Mouse (Mus musculus) liver, embryonic 13.5 days (tissue): ENCODE measurements around the gene Rrn3. TPM values are rescaled to one million over a fixed set of nuclear protein-coding genes. Genes with fewer than 3 reads are reported as not detected.

Source experiments
- ATAC-seq: fragments of 200-750 bp; cut with Nextera tagmentation; 2 replicates; pipeline ENCODE4 v1.8.0; 2017; ENCODE audit warnings: low read depth, mild to moderate bottlenecking, moderate number of reproducible peaks, moderate library complexity
- DNase-seq: peaks from one replicate; pipeline ENCODE4 v3.0.0; 2022
- H3K27ac ChIP-seq: fragments of 300-500 bp; sonication (generic); 2 replicates; pipeline ENCODE4 v1.5.1; 2015; ENCODE audit warnings: moderate library complexity, mild to moderate bottlenecking, inconsistent platforms
- H3K27me3 ChIP-seq: fragments of 300-500 bp; sonication (generic); 2 replicates; pipeline ENCODE4 v1.6.1; 2015; ENCODE audit warnings: mild to moderate bottlenecking, inconsistent platforms
- H3K36me3 ChIP-seq: fragments of 300-500 bp; sonication (generic); 2 replicates; pipeline ENCODE4 v1.6.1; 2015; ENCODE audit warnings: mild to moderate bottlenecking, inconsistent platforms
- H3K4me1 ChIP-seq: fragments of 300-500 bp; sonication (generic); replicated peaks from 2 replicates; pipeline ENCODE4 v1.6.1; 2015; ENCODE audit warnings: inconsistent platforms
- H3K4me2 ChIP-seq: fragments of 300-500 bp; sonication (generic); 2 replicates; pipeline ENCODE4 v1.6.1; 2015; ENCODE audit warnings: inconsistent platforms, mild to moderate bottlenecking, moderate library complexity
- H3K4me3 ChIP-seq: fragments of 300-500 bp; sonication (generic); replicated peaks from 2 replicates; pipeline ENCODE4 v1.5.1; 2015; ENCODE audit warnings: mild to moderate bottlenecking, inconsistent platforms
- H3K9ac ChIP-seq: fragments of 300-500 bp; sonication (generic); 2 replicates; pipeline ENCODE4 v1.6.1; 2015; ENCODE audit warnings: mild to moderate bottlenecking, inconsistent platforms
- H3K9me3 ChIP-seq: fragments of 300-500 bp; sonication (generic); replicated peaks from 2 replicates; pipeline ENCODE4 v1.6.1; 2016; ENCODE audit warnings: inconsistent platforms
- WGBS: fragments of 180-500 bp; shearing (Covaris S2); methylation state at CpG from one replicate; pipeline ENCODE4 v1.1.7; 2015; ENCODE audit not compliant: insufficient replicate concordance; 5-methylcytosine and 5-hydroxymethylcytosine counted together
- polyA plus RNA-seq: library from polyadenylated mRNA; unstranded; fragments of >200 nt; fragmentation: Nextera tagmentation; extraction: Ambion mirVana; gene quantifications from 2 replicates; pipeline ENCODE4 v1.2.1, GENCODE M21; 2015

Gene Rrn3
- polyA plus RNA-seq, 1 experiment from 2014 or later: 34.9 TPM

DNA sequence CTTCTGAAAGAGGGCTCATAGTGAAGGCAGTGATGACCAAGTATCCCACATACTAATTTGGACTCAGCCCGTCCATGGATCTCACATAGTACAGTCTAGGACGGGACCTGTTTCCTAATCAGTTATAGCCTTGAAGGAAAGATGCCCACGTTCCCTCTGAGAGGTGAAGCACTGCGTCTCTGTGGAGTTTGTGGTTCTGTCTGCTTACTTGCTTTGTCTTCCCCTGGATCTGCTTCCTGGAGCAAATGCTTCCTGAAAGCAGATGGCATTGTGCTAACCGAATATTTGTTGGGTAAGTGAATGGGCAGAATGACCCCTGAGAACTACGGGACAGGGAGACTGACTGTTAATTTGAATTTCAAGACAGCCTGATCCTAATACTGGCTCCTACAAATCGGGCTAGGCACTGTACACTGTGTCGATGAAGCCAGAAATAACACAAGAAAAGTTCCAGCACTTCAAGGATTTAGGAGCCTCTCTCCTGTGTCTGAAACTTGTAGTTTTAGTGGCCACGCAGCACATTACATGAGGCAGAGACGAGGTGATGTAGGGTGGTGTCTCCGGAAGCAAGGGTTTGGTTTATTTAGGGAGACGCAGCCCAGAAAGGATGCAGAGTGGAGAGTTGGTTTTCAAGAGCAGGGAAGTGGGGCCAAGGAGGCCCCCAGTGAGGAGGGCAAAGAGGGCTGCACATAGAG, 39.4 kb downstream of the Rrn3 start:
- DNase-seq (no peak), ATAC-seq (no peak)
- H3K4me2 ChIP-seq: peak overlapping the region; percentile 96
- peak overlapping the region; percentile 80 for H3K9ac ChIP-seq
- peak overlapping the region; percentile 75 for H3K4me3 ChIP-seq
- WGBS: 24% methylated on average over 12 of the region's 12 CpGs
- H3K4me1 ChIP-seq: peaks cover 40% of the 10 kb centered on the region
- H3K27me3 ChIP-seq: no peaks in the 10 kb centered on the region
- H3K9me3 ChIP-seq: no peaks in the 10 kb centered on the region
- peak overlapping the region; percentile 65; the same call in 1 of the 2 replicates for H3K27ac ChIP-seq
- peaks cover 4% of the 10 kb centered on the region; the same call in 1 of the 2 replicates for H3K36me3 ChIP-seq

DNA sequence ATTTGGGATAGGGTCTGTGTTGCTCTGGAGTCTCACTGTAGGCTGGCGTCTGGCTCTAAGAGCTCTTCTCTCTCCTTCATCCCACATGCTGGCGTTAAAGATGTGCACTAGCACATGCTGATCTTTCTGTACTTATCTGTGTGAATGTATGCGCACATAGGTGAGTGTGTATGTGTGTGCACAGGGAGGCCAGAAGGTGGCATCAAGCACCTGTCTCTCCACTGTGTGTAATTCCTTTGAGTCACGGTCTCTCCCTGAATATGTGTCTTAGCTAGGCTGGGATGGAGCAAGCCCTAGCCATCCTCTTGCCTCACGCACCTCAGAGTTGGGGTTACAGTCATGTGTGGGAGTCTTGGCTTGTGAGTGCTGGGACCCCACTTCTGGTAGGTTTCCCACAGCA, 40.3 kb downstream of the Rrn3 start:
- WGBS: 82% methylated on average over 5 of the region's 5 CpGs
- ATAC-seq: no peak
- H3K27ac ChIP-seq: no peak overlapping the region
- H3K27me3 ChIP-seq: no peaks in the 10 kb centered on the region
- H3K36me3 ChIP-seq: no peaks in the 10 kb centered on the region
- no peak overlapping the region for H3K9ac ChIP-seq
- no peak overlapping the region for H3K4me2 ChIP-seq
- no peak overlapping the region for H3K4me3 ChIP-seq
- H3K9me3 ChIP-seq: no peaks in the 10 kb centered on the region
- peaks cover 40% of the 10 kb centered on the region for H3K4me1 ChIP-seq
- no peak for DNase-seq

DNA sequence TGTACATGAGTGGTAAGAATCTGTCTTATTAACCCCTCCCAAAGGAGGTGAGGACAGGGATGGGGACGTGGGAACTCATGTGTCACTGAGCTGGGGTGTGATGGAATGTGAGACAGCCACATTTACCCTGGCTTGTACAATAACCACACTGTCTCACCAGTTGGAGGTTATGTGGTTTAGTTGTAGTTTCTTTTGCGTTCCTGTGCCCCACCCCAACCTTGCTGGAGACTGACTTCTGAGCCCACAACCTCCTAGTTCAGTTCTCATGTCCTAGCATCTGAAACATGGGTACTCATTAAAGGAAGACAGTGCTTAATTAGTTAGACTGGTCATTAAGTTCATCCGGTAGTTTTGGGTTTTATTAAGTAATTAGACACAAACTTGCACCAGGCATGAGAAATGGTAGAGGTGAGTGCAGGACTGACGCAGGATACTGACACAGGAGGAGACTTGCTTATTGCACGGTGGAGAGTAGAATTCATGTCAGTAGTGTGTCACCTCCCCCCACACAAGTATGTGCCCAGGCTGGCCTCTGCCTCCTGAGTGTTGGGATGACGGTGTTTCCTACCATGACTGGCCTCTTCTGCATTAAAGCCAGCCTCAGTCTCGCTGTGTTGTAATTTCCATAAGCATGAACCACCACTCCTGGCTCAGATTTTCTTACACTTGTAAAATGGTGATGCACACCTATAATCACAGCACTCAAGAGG, 45.4 kb downstream of the Rrn3 start:
- Histone ChIP-seq H3K9ac (no peak overlapping the region), H3K4me3 (no peak overlapping the region), H3K27me3 (no peaks in the 10 kb centered on the region), H3K4me1 (peaks cover 17% of the 10 kb centered on the region), H3K9me3 (no peaks in the 10 kb centered on the region), H3K27ac (no peak overlapping the region), H3K36me3 (peaks cover 22% of the 10 kb centered on the region), H3K4me2 (no peak overlapping the region)
- WGBS: 73% methylated on average over 7 of the region's 7 CpGs
- ATAC-seq (no peak), DNase-seq (no peak)

DNA sequence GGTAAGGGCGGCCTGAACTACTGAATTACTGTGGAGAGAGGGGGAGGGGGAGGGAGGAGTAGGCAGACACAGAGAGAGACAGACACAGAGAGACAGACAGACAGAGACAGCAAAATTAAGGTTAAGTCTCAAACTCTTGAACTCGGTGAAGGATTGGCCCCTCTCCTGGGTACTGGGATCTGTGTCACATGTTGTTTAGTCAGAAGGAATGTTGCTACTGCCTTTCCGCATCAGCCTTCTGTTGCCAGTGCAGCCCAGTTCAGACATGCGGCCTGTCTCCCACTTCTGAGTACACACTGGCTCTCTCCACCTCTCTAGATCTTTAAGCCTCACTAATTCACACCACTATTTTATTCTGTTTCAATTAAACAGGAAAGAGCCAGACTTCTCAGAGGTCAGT, 46.0 kb downstream of the Rrn3 start:
- ATAC-seq: no peak
- no peak overlapping the region for H3K4me2 ChIP-seq
- peaks cover 27% of the 10 kb centered on the region for H3K36me3 ChIP-seq
- no peaks in the 10 kb centered on the region for H3K27me3 ChIP-seq
- no peak overlapping the region for H3K27ac ChIP-seq
- peaks cover 15% of the 10 kb centered on the region for H3K4me1 ChIP-seq
- DNase-seq: no peak
- WGBS: 82% methylated on average over 4 of the region's 4 CpGs
- no peak overlapping the region for H3K4me3 ChIP-seq
- H3K9ac ChIP-seq: no peak overlapping the region
- H3K9me3 ChIP-seq: no peaks in the 10 kb centered on the region

DNA sequence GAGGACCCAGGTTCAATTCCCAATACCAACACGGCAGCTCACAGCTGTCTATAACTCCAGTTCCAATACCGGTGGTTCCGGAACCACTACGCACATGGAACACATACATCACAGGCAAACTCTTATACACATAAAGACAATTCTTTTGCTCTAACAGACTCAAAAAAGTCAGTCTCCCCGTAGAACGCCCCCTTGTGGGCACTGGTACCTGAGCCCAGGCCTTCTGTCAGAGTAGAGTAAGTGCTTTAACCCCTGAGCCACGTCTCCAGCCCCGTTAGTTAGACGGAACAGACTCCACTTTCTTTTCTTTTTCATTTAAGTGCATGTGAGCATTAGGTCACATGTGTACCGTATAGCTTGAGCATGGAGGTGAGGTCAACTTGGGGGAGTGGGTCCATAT, 49.9 kb downstream of the Rrn3 start:
- no peak overlapping the region for H3K9ac ChIP-seq
- H3K36me3 ChIP-seq: peaks cover 64% of the 10 kb centered on the region

DNA sequence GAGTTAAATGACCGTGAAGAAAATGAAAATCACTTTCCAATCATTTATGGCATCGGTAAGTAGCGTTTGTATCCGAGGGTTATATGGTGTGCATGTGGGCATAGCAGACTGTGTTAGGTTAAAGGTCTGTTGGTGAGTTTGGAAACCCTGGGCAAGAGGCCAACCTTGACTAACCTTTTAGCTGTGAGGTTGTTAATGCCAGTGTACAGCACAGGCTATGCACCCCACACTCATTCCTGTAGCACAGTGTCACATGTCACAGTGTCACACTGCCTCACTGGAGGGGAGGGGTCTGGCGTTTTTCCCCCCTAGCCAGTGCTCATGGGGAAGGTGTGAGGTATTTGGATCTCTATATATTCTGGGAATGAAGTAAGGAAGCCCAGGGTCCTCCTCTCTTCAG, 51.1 kb downstream of the Rrn3 start:
- peaks cover 76% of the 10 kb centered on the region for H3K36me3 ChIP-seq
- ATAC-seq: peak; percentile 33; the same call in 1 of the 2 replicates

More for the DNA sequence above, 49.9 kb downstream of the Rrn3 start:
- DNase-seq (no peak), ATAC-seq (no peak)
- H3K27ac ChIP-seq: no peak overlapping the region
- no peak overlapping the region for H3K4me2 ChIP-seq
- no peaks in the 10 kb centered on the region for H3K27me3 ChIP-seq
- no peaks in the 10 kb centered on the region for H3K4me1 ChIP-seq
- H3K4me3 ChIP-seq: no peak overlapping the region
- WGBS: 82% methylated on average over 10 of the region's 10 CpGs
- H3K9me3 ChIP-seq: no peaks in the 10 kb centered on the region

DNA sequence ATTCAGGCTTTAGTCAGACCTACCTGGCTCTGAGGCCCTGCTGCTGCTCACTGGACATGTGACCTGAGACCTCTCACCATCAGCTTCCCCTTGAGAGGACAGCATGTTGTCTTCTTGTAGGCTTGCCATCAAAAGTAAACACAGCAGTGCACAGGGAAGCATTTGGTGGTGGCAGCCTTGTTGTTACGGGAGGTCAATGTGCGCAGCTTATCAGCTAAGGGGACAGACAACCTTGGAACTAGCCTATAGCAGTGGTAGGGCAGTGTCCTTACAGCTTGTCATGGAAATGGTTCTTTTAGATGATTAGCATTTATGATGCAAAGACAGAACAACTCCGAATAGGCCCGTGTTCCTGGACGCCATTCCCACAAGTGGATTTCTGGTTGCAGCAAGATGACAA, 53.9 kb downstream of the Rrn3 start:
- H3K9me3 ChIP-seq: no peaks in the 10 kb centered on the region
- H3K4me1 ChIP-seq: no peaks in the 10 kb centered on the region
- H3K4me3 ChIP-seq: no peak overlapping the region
- 83% methylated on average over 5 of the region's 5 CpGs for WGBS
- no peak overlapping the region for H3K9ac ChIP-seq
- DNase-seq (no peak), ATAC-seq (no peak)
- peaks cover 91% of the 10 kb centered on the region for H3K36me3 ChIP-seq
- no peaks in the 10 kb centered on the region for H3K27me3 ChIP-seq
- H3K4me2 ChIP-seq: no peak overlapping the region
- no peak overlapping the region for H3K27ac ChIP-seq

More for the DNA sequence above, 51.1 kb downstream of the Rrn3 start:
- Histone ChIP-seq H3K4me2 (no peak overlapping the region), H3K27me3 (no peaks in the 10 kb centered on the region), H3K4me3 (no peak overlapping the region), H3K9ac (no peak overlapping the region), H3K4me1 (no peaks in the 10 kb centered on the region), H3K9me3 (no peaks in the 10 kb centered on the region), H3K27ac (no peak overlapping the region)
- WGBS: 80% methylated on average over 5 of the region's 5 CpGs
- no peak for DNase-seq

DNA sequence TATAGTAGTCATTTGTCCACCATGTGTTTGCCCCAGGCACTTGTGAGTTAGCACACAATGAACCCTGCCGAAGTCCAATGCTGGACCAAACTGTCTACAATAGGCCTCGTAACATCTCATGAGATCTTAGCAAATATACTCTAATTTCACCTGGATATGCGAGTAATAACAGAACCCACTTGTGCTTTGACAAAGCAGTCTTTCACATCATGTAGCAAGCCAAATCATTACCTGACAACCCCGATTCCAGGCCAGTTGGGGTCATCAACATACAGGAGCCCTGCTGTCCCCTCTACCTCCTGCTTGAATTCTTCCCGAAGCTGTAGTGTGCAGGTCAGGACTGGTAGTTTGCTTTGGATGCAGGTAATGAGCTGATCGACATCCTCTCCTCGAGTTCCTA, 59.5 kb downstream of the Rrn3 start:
- 76% methylated on average over 7 of the region's 7 CpGs for WGBS
- Histone ChIP-seq H3K27me3 (no peaks in the 10 kb centered on the region), H3K4me2 (no peak overlapping the region), H3K4me3 (no peak overlapping the region), H3K4me1 (no peaks in the 10 kb centered on the region), H3K9ac (no peak overlapping the region), H3K27ac (no peak overlapping the region), H3K9me3 (no peaks in the 10 kb centered on the region), H3K36me3 (peaks cover 79% of the 10 kb centered on the region)
- no peak for DNase-seq
- no peak for ATAC-seq

DNA sequence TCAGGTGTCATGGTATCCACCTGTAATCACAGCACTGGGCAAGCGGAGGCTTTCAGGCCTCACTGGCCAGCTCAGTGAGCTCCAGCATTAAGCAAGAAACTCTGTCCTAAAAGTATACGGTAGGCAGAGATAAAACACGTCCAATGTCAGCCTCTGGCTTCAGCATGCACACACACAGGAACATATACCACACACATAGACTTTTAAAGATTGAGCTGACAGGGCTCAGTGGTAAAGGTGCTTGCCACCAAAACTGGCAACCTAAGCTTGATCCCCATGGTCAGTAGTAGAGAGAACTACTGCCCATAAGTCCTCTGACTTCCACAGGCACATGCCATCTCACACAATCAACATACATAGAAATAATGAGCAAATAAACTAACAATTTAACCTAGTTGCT, 60.4 kb downstream of the Rrn3 start:
- H3K9me3 ChIP-seq: no peaks in the 10 kb centered on the region
- ATAC-seq (no peak), DNase-seq (no peak)
- H3K4me2 ChIP-seq: no peak overlapping the region
- H3K4me3 ChIP-seq: no peak overlapping the region
- no peak overlapping the region for H3K9ac ChIP-seq
- H3K27ac ChIP-seq: no peak overlapping the region
- no peaks in the 10 kb centered on the region for H3K27me3 ChIP-seq
- peaks cover 79% of the 10 kb centered on the region for H3K36me3 ChIP-seq
- 80% methylated on average over 3 of the region's 3 CpGs for WGBS
- no peaks in the 10 kb centered on the region for H3K4me1 ChIP-seq

DNA sequence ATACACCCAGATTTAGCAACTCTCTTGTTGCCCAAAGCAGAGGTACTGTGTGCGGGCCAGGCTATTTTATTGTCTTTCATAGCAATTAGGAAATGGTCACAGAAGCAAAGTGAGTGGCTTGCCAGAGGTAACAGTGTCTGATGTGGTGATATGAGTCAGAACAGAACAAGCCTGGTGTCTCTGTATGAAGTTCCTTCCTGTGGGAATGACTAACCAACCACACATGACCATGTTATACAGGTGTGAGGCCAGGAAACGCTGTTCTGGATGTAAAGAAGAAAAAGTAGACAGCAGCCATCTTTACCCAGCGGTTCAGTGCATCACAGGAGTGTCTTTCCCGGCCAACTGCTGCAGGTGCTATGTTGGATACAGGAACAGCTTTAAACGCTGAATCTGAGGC, 64.5 kb downstream of the Rrn3 start:
- H3K9ac ChIP-seq: no peak overlapping the region
- DNase-seq (no peak), ATAC-seq (no peak)
- H3K27ac ChIP-seq: no peak overlapping the region
- H3K4me3 ChIP-seq: no peak overlapping the region
- H3K4me1 ChIP-seq: no peaks in the 10 kb centered on the region
- 85% methylated on average over 5 of the region's 5 CpGs for WGBS
- no peak overlapping the region for H3K4me2 ChIP-seq
- no peaks in the 10 kb centered on the region for H3K9me3 ChIP-seq
- no peaks in the 10 kb centered on the region for H3K27me3 ChIP-seq
- peaks cover 51% of the 10 kb centered on the region for H3K36me3 ChIP-seq

DNA sequence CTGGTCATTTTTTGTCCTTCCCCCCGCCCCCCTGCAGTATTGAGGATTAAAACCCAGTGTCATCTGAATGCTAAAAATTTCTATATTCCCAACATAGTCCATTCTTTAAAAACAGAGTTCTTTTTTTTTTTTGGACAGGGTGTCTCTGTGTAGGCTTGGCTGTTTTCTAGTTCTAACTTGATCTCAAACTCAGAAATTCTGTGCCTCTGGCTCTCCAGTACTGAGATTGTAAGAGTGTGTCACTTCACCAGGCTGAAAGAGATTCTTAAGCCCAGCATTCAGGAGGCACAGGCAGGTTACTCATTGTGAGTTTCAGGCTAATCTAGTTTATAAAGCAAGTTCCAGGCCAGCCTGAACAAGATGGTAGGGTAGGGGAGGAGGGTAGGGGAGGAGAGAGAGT, 66.2 kb downstream of the Rrn3 start:
- no peak overlapping the region for H3K4me2 ChIP-seq
- no peak overlapping the region for H3K4me3 ChIP-seq
- DNase-seq (no peak), ATAC-seq (no peak)
- peaks cover 44% of the 10 kb centered on the region for H3K36me3 ChIP-seq
- no peak overlapping the region for H3K27ac ChIP-seq
- no peaks in the 10 kb centered on the region for H3K4me1 ChIP-seq
- WGBS: 86% methylated on average over 1 of the region's 1 CpGs
- H3K27me3 ChIP-seq: no peaks in the 10 kb centered on the region
- H3K9me3 ChIP-seq: no peaks in the 10 kb centered on the region
- H3K9ac ChIP-seq: no peak overlapping the region

DNA sequence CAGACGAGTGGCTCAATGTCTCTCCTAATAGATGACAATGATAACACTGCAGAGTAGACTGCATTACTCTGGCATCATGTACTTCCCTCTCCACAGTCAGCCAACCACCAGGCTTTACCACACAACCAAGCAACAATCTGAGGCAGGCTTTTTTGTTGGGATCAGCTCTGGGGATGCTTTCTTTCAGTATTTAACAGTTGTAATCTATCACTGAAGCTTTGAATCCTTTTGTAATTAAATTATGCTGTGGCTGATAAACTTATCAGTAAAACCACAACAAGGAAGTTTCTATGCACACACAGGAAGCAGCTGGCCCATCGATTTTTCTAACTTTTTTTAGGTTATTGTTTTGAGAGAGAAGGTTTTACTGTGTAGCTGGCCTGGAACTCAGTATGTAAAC, 67.8 kb downstream of the Rrn3 start:
- H3K36me3 ChIP-seq: peaks cover 40% of the 10 kb centered on the region
- no peaks in the 10 kb centered on the region for H3K9me3 ChIP-seq
- ATAC-seq (no peak), DNase-seq (no peak)
- no peak overlapping the region for H3K4me2 ChIP-seq
- no peak overlapping the region for H3K27ac ChIP-seq
- 16% methylated on average over 2 of the region's 2 CpGs for WGBS
- H3K4me3 ChIP-seq: no peak overlapping the region
- H3K27me3 ChIP-seq: no peaks in the 10 kb centered on the region
- no peak overlapping the region for H3K9ac ChIP-seq
- no peaks in the 10 kb centered on the region for H3K4me1 ChIP-seq
